Mouse (Mus musculus) lung, adult 2 months (tissue): Measurements from ENCODE around the gene Nup93. TPM values are rescaled to one million over a fixed set of nuclear protein-coding genes. Genes with fewer than 3 reads are reported as not detected.

Source experiments
- DNase-seq: peaks from one replicate; pipeline ENCODE4 v3.0.0; 2022
- H3K4me1 ChIP-seq: fragments of 200-500 bp; 2 replicates; pipeline ENCODE4 v1.6.1; 2011; ENCODE audit warnings: low read length; ENCODE audit not compliant: control insufficient read depth, insufficient read depth
- H3K4me3 ChIP-seq: fragments of 200-500 bp; replicated peaks from 2 replicates; pipeline ENCODE3; 2011; ENCODE audit warnings: low read depth, mild to moderate bottlenecking, control low read depth, low read length; ENCODE audit errors: extremely low read depth
- CTCF ChIP-seq: fragments of 200-500 bp; IDR thresholded peaks from 2 replicates; pipeline ENCODE4 v1.5.1; 2011; ENCODE audit warnings: mild to moderate bottlenecking, low read length, control low read depth; ENCODE audit not compliant: insufficient read depth
- POLR2A ChIP-seq: fragments of 200-500 bp; IDR thresholded peaks from 2 replicates; pipeline ENCODE4 v1.6.1; 2011; ENCODE audit warnings: low read depth, mild to moderate bottlenecking, control low read depth, low read length, borderline replicate concordance; ENCODE audit errors: extremely low read depth
- WGBS: fragments of 180-500 bp; shearing (Covaris S2); methylation state at CpG from one replicate; pipeline ENCODE4 v1.1.7; 2018; 5-methylcytosine and 5-hydroxymethylcytosine counted together
- polyA plus RNA-seq: library from polyadenylated mRNA; depleted of rRNA; stranded (reverse); fragments of >200 nt; gene quantifications from 2 replicates; pipeline ENCODE4 v1.2.3, GENCODE M21; 2012

Nup93 gene
- polyA plus RNA-seq, 1 experiment: 15.9 TPM

GRCm38 (mm10) chr8:94206256-94206655 lies 8.1 kb upstream of the Nup93 start:
- Histone ChIP-seq H3K4me3 (no peak overlapping the region), H3K4me1 (no peaks in the 10 kb centered on the region)
- no peak for TF ChIP-seq CTCF
- TF ChIP-seq POLR2A: no peak
- no peak for DNase-seq
- WGBS: 74% methylated on average over 8 of the region's 8 CpGs

GRCm38 (mm10) chr8:94207491-94207890 lies 6.9 kb upstream of the Nup93 start:
- DNase-seq: no peak
- 56% methylated on average over 2 of the region's 2 CpGs for WGBS
- Histone ChIP-seq H3K4me3 (no peak overlapping the region), H3K4me1 (no peaks in the 10 kb centered on the region)
- no peak for TF ChIP-seq POLR2A
- no peak for TF ChIP-seq CTCF

GRCm38 (mm10) chr8:94209639-94210038 lies 4.7 kb upstream of the Nup93 start:
- 68% methylated on average over 6 of the region's 6 CpGs for WGBS
- TF ChIP-seq CTCF (no peak), POLR2A (no peak)
- no peak for DNase-seq
- H3K4me3 ChIP-seq: no peak overlapping the region
- H3K4me1 ChIP-seq: peaks cover 3% of the 10 kb centered on the region; the same call in 1 of the 2 replicates

GRCm38 (mm10) chr8:94210225-94210624 lies 4.1 kb upstream of the Nup93 start:
- TF ChIP-seq POLR2A (no peak), CTCF (no peak)
- Histone ChIP-seq H3K4me3 (no peak overlapping the region), H3K4me1 (peaks cover 3% of the 10 kb centered on the region; the same call in 1 of the 2 replicates)
- 72% methylated on average over 3 of the region's 3 CpGs for WGBS
- no peak for DNase-seq

GRCm38 (mm10) chr8:94213819-94214218 lies 545 bp upstream of the Nup93 start:
- no peak for DNase-seq
- Histone ChIP-seq H3K4me3 (peak overlapping the region; percentile 40), H3K4me1 (peaks cover 3% of the 10 kb centered on the region; the same call in 1 of the 2 replicates)
- TF ChIP-seq POLR2A (no peak), CTCF (no peak)
- WGBS: 52% methylated on average over 6 of the region's 6 CpGs

- 85% methylated on average over 7 of the region's 7 CpGs for WGBS
Observed at GRCm38 (mm10) chr8:94227381-94227939, 13.1 kb downstream of the Nup93 start.

GRCm38 (mm10) chr8:94240240-94240751 lies 25.9 kb downstream of the Nup93 start:
- 73% methylated on average over 4 of the region's 4 CpGs for whole genome bisulfite sequencing
- DNase-seq: no peak
- no peak for TF ChIP-seq POLR2A
- TF ChIP-seq CTCF: no peak
- Histone ChIP-seq H3K4me3 (no peak overlapping the region), H3K4me1 (no peaks in the 10 kb centered on the region)

More at GRCm38 (mm10) chr8:94227381-94227939, 13.1 kb downstream of the Nup93 start:
- DNase-seq: no peak
- Histone ChIP-seq H3K4me1 (no peaks in the 10 kb centered on the region), H3K4me3 (no peak overlapping the region)
- TF ChIP-seq POLR2A (no peak), CTCF (no peak)

GRCm38 (mm10) chr8:94249836-94250435 lies 35.6 kb downstream of the Nup93 start:
- H3K4me3 ChIP-seq: no peak overlapping the region
- TF ChIP-seq POLR2A: no peak
- no peak for TF ChIP-seq CTCF
- H3K4me1 ChIP-seq: no peaks in the 10 kb centered on the region
- 65% methylated on average over 2 of the region's 2 CpGs for WGBS
- no peak for DNase-seq

GRCm38 (mm10) chr8:94258881-94259280 lies 44.5 kb downstream of the Nup93 start:
- 89% methylated on average over 6 of the region's 6 CpGs for WGBS
- Histone ChIP-seq H3K4me1 (peaks cover 2% of the 10 kb centered on the region; the same call in 1 of the 2 replicates), H3K4me3 (no peak overlapping the region)
- no peak for TF ChIP-seq POLR2A
- no peak for TF ChIP-seq CTCF
- DNase-seq: no peak
